Mouse (Mus musculus): Measurements from ENCODE around the gene Xirp1. TPM values are rescaled to one million over a fixed set of nuclear protein-coding genes. Genes with fewer than 3 reads are reported as not detected.
"Not testable (repeated sequence)": the region's sequence is repeated elsewhere in the genome, so short reads cannot be mapped to it uniquely, and the experiment has no call there.

The Xirp1 gene
- total RNA-seq, 2 experiments from 2014 or later: 0.08 to 0.09 TPM

DNA sequence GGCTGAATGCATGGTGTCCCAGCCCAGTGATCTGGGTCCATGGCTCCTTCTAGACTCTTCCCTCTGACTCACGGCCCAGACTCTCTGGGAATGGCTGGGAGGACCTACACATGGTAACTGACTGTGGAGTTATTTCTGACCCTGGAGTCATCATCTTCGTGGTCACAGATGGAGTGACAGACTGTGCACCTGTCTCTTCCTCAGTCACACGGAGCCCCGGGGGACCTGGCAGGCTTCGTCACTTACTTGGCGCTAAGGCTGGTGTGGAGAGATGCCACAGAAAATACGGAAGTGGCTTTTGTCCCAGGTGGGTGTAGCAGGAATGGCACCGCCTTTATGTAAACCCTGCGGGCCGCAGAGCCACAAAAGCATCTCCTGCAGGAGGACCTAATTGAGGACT, 773 bp upstream of the Xirp1 start:
- intact Hi-C loops (cut with DNase I): no loop called here
- no peak for DNase-seq (ENCODE audit: low spot score in 2 of 2)

DNA sequence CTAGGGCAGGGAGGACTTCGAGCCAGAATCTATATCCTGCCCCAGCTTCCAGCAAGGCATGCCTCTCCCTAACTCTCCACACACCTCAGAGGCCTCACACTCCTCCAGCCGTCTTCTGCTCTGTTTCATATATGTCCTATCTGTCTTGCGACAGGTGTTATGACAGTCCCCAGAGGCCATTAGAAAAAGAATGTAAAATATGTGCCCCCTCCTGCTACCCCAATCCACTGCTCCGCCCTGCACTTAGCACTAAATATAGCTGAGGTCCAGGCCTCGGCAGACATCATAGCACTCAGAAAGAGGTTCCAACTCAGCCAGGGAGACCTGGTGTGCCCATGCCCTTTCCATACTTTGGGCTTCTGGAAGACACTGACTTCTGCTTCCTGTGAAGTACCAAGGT, 2.2 kb downstream of the Xirp1 start:
- DNase-seq (ENCODE audit: low spot score in 2 of 2): no peak
- intact Hi-C loops (cut with DNase I): loop anchor here (2.0 kb wide), 1 partner anchor 52 kb away; no protein-coding TSS in a partner anchor

DNA sequence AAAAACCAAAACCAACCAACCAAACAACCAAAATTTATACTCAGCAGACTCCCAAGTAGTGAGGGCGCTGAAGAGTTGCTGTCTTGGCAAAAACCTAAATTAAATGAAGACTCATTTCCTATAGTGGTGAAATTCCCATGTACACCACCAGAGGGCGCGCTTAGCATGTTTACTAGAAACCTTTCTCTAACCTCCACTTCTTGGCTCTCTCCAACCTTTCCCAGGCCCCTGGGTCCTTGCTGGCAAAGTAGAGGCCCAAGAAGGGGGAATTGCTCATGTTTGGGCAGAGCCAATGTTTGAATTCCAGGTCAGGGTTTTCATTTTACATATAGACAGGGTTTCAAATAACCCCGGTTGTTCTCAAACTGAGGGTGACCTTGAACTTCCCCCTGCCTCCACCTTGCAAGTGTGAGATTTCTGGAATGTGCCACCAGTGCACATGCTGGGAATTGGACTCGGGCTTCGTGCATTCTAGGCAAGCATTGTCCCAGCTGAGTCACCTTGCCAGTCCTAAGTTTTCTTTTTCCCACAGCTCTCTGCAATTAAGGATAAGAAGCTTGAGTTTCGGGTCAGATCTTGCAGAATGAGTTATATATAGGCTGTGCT, 3.0 kb downstream of the Xirp1 start:
- peak; percentile 84 to 86 for DNase-seq (ENCODE audit: low spot score in 2 of 2)
- intact Hi-C loops (cut with DNase I): loop anchor here (2.0 kb wide), 1 partner anchor 52 kb away; no protein-coding TSS in a partner anchor

DNA sequence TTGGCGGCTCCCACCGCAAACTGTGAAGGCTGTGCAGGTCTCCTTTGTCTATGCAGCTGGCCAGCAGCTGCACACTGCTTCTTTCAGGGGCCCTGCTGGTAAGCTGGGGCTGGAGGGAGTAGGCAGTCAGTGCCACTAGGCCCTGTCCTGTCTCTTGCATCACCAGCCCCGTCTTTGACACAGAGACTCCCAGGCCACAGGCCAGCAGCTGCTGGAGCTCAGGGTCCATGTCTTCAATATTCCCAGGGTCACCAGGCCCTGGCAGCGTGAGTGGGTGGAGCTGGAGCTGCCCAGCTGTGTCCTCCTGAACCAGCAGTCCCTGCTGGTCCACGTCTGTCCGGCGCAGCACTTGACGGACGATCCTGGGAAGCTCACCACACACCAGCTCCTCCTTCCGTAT, 6.4 kb downstream of the Xirp1 start:
- DNase-seq (ENCODE audit: low spot score in 2 of 2): no peak
- intact Hi-C loops (cut with DNase I): no loop called here

DNA sequence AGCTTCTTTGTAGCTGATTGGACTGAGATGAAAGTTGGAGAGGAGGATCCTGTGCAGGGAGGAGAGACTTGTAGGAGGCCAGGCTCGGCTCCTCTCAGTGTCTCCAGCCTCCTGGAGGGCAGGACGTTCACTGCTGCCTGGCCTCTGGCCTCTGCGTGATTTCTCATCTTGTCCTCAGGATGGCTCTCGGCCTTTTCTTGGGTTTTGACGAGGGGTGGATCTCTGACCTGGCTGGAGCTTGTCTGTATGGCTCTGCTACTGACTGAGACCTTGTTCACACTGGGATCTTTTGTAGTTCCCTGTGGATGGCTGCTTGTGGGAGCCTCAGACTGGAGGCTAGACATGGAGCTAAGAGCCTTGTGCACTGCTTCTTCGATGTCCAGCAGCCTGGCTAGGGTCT, 8.6 kb downstream of the Xirp1 start:
- intact Hi-C loops (cut with DNase I): loop anchor here (5.0 kb wide), 1 partner anchor 53 kb away; no protein-coding TSS in a partner anchor
- no peak for DNase-seq (ENCODE audit: low spot score in 2 of 2)

DNA sequence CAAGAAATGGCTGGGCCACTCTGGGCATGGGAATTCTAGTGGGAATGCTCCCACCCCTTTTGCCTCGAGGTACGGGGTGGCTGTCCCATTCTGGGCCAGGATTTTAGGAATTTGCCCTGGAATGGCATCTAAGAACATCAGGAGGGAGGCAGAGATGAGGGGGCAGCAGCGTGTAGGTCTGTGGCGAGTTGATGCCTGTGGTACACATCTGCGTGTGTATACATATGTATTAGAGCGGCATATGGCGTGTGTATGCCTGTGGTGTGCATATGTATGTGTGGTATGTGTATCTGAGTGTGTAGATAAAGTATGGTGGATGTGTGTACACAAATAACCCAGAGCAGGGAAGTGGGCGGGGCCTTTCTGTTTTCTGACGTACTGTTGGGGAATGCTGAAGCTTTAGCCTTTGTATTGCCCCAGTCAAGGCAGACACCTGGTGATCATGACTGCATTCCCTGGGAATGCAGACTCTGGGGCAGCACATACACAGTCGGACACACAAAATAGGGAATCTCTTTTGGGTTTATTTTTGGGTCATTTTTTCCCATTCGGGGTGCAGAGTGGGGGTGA, 10.1 kb downstream of the Xirp1 start:
- no peak for DNase-seq (ENCODE audit: low spot score in 2 of 2)

DNA sequence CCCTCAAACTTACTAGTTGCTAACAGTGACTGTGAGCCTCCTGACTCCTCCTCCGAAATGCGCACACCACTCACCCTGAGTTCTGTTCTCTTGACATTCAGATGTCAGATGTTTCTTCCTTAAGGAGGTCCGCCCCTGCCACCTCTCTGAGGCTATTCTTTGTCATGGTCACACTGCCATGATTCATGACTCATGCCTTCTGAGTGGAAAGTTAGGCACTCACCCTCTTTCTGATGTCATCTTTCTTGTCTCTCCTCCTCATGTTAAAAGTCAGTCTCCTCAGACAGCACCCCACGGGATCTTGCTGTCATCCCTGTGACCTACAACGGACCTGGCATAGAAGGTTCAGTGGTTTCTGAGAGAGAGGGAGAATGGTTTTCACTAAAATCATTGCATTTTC, 10.6 kb downstream of the Xirp1 start:
- no peak for DNase-seq (ENCODE audit: low spot score in 2 of 2)
- intact Hi-C loops (cut with DNase I): loop anchor here (5.0 kb wide), 1 partner anchor 50 kb away; no protein-coding TSS in a partner anchor

More for the DNA sequence above, 10.1 kb downstream of the Xirp1 start:
- intact Hi-C loops (cut with DNase I): loop anchor here (5.0 kb wide), 1 partner anchor 51 kb away; no protein-coding TSS in a partner anchor

DNA sequence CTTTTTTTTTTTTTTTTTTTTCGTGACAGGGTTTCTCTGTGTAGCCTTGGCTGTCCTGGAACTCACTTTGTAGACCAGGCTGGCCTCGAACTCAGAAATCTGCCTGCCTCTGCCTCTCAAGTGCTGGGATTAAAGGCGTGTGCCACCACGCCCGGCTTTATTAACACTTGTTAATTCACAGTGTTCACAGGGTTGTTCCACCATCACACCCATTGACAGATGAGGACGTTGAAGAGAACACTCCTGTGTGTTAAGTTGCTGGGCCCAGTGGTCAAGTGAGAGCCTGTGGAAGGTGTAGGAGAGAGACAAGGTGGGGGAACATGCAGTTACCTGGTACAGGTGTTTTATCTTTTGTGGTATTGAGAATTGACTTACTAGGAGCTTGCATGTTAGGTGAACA, 11.2 kb downstream of the Xirp1 start:
- intact Hi-C loops (cut with DNase I): loop anchor here (5.0 kb wide), 1 partner anchor 50 kb away; no protein-coding TSS in a partner anchor

DNA sequence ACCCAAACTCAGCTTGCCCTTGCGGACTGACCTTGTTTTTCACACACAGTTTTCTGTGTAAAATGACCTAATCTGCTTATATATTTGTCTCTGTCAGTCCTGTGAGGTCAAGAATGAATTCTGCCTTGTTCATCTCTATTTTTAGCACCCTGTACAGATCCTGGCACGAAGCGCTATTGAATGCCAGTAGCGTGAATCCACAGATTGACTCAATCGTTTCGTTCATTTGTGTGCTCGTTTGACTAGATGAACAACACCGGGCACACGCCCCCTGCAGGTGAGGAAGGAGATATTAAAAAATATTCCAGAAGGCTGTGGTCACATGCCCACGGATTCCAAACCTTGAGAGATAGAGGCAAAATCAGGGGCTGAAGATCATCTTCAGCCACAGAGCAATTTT, 11.9 kb downstream of the Xirp1 start:
- DNase-seq (ENCODE audit: low spot score in 2 of 2): peak; percentile 78 to 90
- intact Hi-C loops (cut with DNase I): loop anchor here (2.0 to 5.0 kb wide), 2 partner anchors 29 to 49 kb away; no protein-coding TSS in a partner anchor

More for the DNA sequence above, 11.2 kb downstream of the Xirp1 start:
- DNase-seq (ENCODE audit: low spot score in 2 of 2): not testable (repeated sequence)

DNA sequence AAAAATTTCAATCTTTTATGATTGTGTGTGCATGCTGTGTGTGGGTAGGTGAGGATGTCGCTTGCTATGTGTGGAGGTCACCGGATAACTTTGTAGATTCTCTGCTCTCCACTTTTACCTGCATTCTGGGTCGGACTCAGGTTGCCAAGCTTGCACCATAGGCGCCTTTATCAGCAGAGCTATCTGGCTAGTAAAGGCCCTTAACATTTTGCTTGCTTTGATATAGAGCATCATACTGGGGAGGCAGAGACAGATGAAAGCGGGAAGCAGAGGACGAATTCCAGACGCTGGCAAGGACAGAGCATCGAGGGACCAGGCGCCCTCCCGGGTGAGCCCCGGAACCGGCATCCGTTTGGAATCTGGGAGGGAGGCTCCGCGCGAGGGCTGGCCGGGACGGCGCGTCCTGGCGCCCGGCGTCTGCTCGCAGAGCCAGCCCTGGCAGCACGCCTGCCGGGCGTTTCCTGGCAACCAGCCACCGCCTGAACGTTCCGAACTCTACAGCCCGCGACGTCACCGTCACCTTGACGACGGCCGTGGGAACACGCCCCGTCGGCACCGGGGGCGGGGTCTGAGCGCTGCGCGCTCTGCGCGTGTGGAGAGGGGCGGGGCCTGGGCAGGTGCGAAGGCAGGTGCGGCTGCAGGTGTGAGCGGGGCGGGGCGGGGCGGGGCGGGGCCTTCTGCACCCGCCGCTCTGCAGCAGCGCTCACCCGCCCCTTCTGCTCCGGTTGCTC, 12.5 kb downstream of the Xirp1 start:
- peak; percentile 97 to 99 for DNase-seq (ENCODE audit: low spot score in 2 of 2)
- intact Hi-C loops (cut with DNase I): loop anchor here (2.0 to 5.0 kb wide), 2 partner anchors 28 to 49 kb away; no protein-coding TSS in a partner anchor

DNA sequence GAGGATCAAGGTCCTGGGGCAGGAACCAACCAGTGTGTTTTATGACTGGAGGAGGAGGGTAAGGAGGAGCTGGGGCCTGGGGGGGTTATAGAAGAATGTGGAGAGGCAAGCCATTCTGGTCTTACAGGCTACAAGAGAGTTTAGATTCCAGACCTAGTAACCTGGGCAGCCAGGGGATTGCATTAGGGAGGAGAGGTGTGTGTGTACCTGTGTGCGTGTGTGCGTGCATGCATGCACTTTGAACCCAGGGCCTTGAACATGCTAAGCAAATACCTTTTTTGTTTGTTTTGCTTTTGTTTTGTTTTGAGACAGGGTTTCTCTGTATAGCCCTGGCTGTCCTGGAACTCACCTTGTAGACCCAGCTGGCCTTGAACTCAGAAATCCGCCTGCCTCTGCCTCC, 13.5 kb downstream of the Xirp1 start:
- intact Hi-C loops (cut with DNase I): loop anchor here (2.0 to 5.0 kb wide), 2 partner anchors 27 to 48 kb away; no protein-coding TSS in a partner anchor
- DNase-seq (ENCODE audit: low spot score in 2 of 2): no peak

DNA sequence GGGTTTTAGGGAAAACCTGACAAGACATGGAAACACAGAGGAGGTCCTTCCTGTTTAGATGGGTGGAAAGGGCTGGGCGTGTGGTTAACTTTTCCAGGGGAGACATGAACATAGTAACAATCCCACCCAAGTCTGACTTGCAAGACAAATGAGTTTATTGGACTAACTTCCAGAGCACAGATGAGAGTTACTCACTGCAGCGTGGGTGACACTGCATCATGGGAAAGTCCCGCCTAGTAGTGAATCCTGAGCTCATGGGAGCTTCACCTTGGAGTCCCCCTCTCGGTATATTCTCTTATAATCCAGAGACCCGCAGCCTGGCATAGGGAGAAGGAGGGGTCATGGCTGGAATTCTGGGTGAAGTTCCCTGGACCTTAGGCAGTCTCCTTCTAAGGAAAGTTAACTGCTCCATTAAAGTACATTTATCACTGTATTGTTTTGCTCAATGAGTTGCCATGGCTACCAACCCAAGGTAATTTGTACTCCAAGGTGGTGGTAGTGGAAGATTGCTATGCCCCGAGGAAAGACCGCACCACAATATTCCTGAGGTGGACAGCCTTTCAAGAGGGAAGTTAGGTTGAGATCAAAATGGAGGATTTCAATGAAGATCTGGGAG, 14.1 kb downstream of the Xirp1 start:
- no peak for DNase-seq (ENCODE audit: low spot score in 2 of 2)
- intact Hi-C loops (cut with DNase I): no loop called here

DNA sequence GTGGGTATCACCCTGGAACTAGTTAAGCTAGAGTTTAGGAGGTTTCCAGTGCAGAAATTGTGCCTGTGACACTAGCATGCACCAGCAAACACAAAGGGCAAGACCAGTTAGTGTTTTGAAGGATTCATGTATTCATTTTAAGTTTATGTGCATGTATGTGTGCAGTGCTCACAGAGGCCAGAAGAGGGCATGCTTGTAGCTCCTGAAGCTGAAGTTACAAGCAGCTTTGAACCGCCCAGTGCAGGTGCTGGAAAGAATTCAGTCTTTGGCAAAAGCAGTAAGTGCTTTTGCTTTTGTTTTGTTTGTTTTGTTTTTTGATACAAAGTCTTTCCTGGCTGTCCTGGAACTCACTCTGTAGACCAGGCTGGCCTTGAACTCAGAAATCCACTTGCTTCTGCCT, 15.6 kb downstream of the Xirp1 start:
- intact Hi-C loops (cut with DNase I): no loop called here
- no peak for DNase-seq (ENCODE audit: low spot score in 2 of 2)

DNA sequence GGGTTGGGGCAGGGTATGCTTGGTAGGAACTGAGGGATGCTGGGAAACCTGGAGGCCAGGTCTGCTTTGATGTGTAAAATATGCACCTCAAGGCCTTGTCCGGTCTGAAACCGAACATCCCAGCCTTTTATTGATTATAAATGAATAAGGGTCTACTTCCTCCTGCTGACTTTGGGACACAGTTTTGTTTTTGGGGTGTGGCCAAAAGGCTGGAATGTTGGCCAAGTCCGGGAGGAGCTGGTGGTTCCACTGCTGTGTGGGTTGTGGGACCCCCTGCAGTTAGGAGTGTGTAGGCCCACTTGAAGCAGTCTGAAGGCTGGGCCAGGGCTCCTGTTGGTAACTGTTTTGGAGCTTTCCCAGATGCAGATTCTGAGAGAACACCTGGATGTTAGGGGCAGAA, 17.5 kb downstream of the Xirp1 start:
- intact Hi-C loops (cut with DNase I): no loop called here

DNA sequence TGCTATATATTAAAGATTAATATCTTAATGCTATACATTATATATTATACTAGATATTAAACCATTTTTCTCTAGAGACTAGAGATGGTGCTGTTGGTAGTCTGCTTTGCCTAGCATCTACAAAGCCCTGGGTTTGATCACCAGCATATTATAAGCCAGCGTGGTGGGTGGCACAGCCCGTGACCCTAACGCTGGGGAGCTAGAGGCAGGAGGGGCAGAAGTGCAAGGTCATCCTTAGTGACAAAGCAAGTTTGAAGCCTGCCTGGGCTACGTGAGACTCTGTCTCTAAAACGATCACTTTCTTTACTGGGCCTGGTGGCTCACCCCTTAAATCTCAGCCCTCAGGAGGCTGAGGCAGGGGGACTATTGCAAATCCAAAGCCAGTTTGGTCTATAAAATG, 20.5 kb downstream of the Xirp1 start:
- DNase-seq (ENCODE audit: low spot score in 2 of 2): no peak
- intact Hi-C loops (cut with DNase I): no loop called here

More for the DNA sequence above, 17.5 kb downstream of the Xirp1 start:
- DNase-seq (ENCODE audit: low spot score in 2 of 2): no peak

DNA sequence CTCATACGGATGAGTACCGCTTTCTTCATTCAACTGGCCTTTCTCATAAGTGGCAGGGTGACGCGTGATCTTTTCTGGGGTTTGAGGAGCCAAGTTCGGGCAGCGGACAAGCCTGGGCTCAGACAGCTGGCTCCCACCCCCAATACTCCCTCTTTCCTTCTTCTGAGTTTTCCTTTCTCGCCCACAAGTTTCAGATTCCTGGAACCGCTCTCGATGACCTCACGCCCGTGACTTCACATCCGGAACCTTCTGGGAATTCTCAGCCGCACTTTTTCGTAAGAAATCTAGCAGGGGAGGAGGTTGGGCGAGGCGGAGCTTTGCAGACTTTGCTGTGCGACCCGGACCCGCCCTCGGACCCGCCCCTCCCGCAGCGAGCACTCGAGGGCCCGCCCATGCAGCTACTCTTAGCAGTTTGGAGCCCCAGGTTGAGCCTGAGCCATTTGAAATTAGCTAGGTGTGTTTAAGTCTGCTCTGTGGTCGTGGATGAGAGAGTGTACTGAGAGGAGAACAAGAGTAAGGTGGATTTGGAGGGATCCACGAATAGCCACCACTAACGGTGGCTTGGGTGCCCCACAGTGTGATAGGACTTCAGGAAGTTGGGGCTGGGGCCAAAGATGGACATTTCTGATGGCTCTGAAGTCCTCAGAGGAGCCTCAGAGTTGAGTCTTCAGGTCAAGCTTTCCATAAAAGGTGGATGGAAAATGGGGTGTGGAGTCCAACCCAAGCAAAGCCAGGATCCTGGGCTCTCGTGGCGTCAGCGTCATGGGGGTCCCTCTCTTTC, 21.3 kb downstream of the Xirp1 start:
- peak; percentile 62 to 67 for DNase-seq (ENCODE audit: low spot score in 2 of 2)
- intact Hi-C loops (cut with DNase I): no loop called here

DNA sequence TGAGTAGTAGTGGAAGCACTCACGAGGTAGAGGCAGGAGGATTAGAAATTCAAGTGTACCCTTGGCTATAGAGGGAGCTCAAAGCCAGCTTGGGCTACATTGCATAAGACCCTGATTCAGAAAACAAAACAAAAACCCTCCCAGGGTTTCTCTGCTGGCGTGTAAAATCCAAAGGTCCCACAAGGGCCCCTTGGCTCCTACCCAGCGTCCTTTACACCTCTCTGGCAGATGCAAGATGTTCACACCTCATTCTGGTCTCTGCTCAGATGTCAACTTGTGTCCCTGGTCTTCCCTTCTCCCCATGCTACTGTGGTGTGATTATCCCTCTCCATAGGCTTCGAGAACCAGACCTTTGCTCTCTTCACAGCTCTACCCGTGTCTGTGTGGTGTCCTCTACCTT, 22.6 kb downstream of the Xirp1 start:
- intact Hi-C loops (cut with DNase I): no loop called here
- DNase-seq (ENCODE audit: low spot score in 2 of 2): no peak

DNA sequence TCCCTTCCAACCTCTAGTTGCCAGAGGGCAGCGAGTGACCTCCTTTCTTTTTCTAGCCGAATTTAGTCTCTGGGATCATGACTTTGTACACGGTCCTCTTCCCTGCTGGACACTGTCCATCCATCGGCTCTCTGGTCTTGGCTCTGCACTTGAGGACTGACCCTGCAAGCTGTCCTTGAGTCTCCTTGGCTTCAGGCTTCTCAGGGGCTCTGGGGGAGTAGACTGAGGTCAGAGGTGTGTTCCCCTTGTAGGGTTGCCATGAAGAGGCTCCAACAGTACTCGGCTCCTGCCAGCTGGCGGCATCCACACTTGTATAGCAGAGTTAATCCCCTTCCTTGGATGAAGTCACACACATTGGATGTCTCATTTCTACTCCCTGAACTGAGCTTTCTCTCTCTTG, 23.8 kb downstream of the Xirp1 start:
- intact Hi-C loops (cut with DNase I): no loop called here
- no peak for DNase-seq (ENCODE audit: low spot score in 2 of 2)

DNA sequence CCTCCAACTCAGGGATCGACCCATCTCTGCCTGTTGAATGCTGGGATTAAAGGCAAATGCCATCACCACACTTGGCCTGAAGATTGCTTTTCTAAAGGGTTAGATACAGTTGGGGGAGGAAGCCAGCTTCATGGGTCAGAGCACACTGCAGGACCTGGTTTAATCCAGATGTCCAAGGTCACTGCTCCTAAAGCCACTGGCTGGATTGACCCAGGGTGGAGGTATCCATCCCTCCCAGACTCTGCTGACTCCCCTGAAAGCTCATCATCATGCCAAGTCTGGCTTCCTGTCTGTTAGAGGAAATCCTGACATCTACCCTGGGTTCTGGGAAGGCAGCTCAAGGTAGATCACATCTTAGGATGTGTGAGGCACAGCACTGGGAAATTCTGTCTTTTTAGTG, 24.6 kb downstream of the Xirp1 start:
- DNase-seq (ENCODE audit: low spot score in 2 of 2): no peak
- intact Hi-C loops (cut with DNase I): no loop called here

Data from left cerebral cortex, postnatal 14 days (tissue).